Mouse (Mus musculus) E14TG2a.4 (cell line): ENCODE results near the gene Themis3.

Experiments used
- CTCF ChIP-seq: conservative IDR thresholded peaks from 2 replicates; pipeline ENCODE4 v1.5.1; 2014; ENCODE audit warnings: low read length
- POU5F1 ChIP-seq: IDR thresholded peaks from 2 replicates; pipeline ENCODE4 v1.6.1; 2014; ENCODE audit warnings: low read length, borderline replicate concordance

GRCm38 (mm10) chr17:66610032-66610431 is 15.6 kb upstream of the Themis3 start:
- TF ChIP-seq CTCF (no peak), POU5F1 (no peak)
